Mouse (Mus musculus) brown adipose tissue, adult 24 weeks (tissue): ENCODE results near the gene Vmn1r61. TPM values are rescaled to one million over a fixed set of nuclear protein-coding genes. Genes with fewer than 3 reads are reported as not detected.

ENCODE experiments used
- H3K27ac ChIP-seq: fragments of 200-500 bp; replicated peaks from 2 replicates; pipeline ENCODE4 v1.5.1; 2012; ENCODE audit warnings: low read depth, mild to moderate bottlenecking, low read length
- H3K4me1 ChIP-seq: fragments of 200-500 bp; 2 replicates; pipeline ENCODE4 v1.6.1; 2012; ENCODE audit warnings: low read length, mixed read lengths; ENCODE audit not compliant: control insufficient read depth, insufficient read depth, insufficient read length
- H3K4me3 ChIP-seq: fragments of 200-500 bp; 2 replicates; pipeline ENCODE4 v1.5.1; 2012; ENCODE audit warnings: low read depth, mild to moderate bottlenecking, low read length, moderate library complexity; ENCODE audit not compliant: insufficient read depth
- polyA plus RNA-seq: library from polyadenylated mRNA; stranded (reverse); fragments of >200 nt; gene quantifications from 2 replicates; pipeline ENCODE4 v1.2.4, GENCODE M21; 2012; ENCODE audit not compliant: missing spikeins, insufficient read depth, insufficient read length

The Vmn1r61 gene
- polyA plus RNA-seq = not detected in 2 replicates

DNA sequence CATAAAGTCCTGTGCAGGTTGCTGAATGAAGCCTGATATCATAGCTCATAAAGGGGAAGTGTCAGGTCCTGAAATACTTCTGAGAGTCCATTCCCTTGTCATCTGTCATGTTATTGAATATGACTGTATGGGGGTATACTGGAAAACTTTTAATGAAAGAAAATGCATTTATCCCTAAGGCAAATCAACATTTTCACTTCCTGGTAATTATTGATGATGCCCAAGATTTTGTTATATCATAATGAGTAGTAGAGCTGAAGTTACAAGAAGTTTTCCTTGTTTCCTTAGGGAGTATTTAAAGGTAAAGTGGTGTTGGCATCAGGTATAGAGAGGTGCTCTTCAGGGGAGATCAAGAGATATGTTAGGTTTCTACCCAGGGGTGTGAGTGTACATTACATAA, at the start of gene Vmn1r61:
Gene Vmn1r61, minus strand, starts transcription at position 101 of the 400 bp plus-strand sequence.
- Histone ChIP-seq H3K4me1 (no peaks in the 10 kb centered on the region), H3K4me3 (no peak within 1 kb of the TSS)

More for the DNA sequence above, at the start of gene Vmn1r61:
- H3K27ac ChIP-seq = no peak within 1 kb of the TSS

Other genes starting within 250 kb of the Vmn1r61 start
- not detected in 2 replicates for gene Vmn1r58, start 199.9 kb downstream of the Vmn1r61 start, polyA plus RNA-seq
- gene Vmn1r59, start 156.5 kb downstream of the Vmn1r61 start, polyA plus RNA-seq = not detected in 2 replicates
- not detected in 2 replicates for gene Vmn2r28, start 119.3 kb downstream of the Vmn1r61 start, polyA plus RNA-seq
- not detected in 2 replicates for gene Vmn1r60, start 66.0 kb downstream of the Vmn1r61 start, polyA plus RNA-seq
- not detected in 2 replicates for gene Vmn1r62, start 60.3 kb upstream of the Vmn1r61 start, polyA plus RNA-seq
- gene Vmn1r63, start 192.2 kb upstream of the Vmn1r61 start, polyA plus RNA-seq = not detected in 2 replicates